9 mouse cellular contexts compared by ENCODE assay signal in genomic region chr14:58069927-58070326, GRCm38 (mm10). TPM values are rescaled to one million over a fixed set of nuclear protein-coding genes. Genes with fewer than 3 reads are reported as not detected.
DNase-seq lines count a peak whose midpoint lies in the region; ATAC-seq lines count a peak whose summit lies in the region.
"Had no signal": no experiment of that assay in that cellular context is flagged by ENCODE, and none has a peak within 500 bp of the region (broad histone marks: within the 10 kb centered on the region; RNA-seq: fewer than 3 reads in every experiment).

No protein-coding gene starts in this region.

- H3K4me3 ChIP-seq in kidney, embryonic 16.5 days (ENCODE audit: low read length), result peak overlapping the region; percentile 72
- H3K4me3 ChIP-seq in embryonic facial prominence, embryonic 13.5 days, result peak overlapping the region; percentile 57
- H3K4me3 ChIP-seq in intestine, embryonic 15.5 days (replicated peaks), result peak overlapping the region; percentile 59
- peak overlapping the region; percentile 69 for H3K4me3 ChIP-seq in neural tube, embryonic 13.5 days

- H3K36me3 ChIP-seq in kidney, embryonic 16.5 days (ENCODE audit: insufficient read depth, low read length), result no peaks in the 10 kb centered on the region
- no peaks in the 10 kb centered on the region for H3K36me3 ChIP-seq in embryonic facial prominence, embryonic 13.5 days
- H3K36me3 ChIP-seq in intestine, embryonic 15.5 days, result no peaks in the 10 kb centered on the region
- no peaks in the 10 kb centered on the region for H3K36me3 ChIP-seq in neural tube, embryonic 13.5 days

- peaks cover 27% of the 10 kb centered on the region for H3K4me1 ChIP-seq in kidney, embryonic 16.5 days (ENCODE audit: insufficient read depth, low read length)
- peaks cover 42% of the 10 kb centered on the region for H3K4me1 ChIP-seq in embryonic facial prominence, embryonic 13.5 days
- H3K4me1 ChIP-seq in intestine, embryonic 15.5 days (replicated peaks), result peaks cover 10% of the 10 kb centered on the region
- peaks cover 44% of the 10 kb centered on the region for H3K4me1 ChIP-seq in neural tube, embryonic 13.5 days (replicated peaks)

- H3K9ac ChIP-seq in kidney, embryonic 16.5 days (replicated peaks; ENCODE audit: low read length), result peak overlapping the region; percentile 72
- H3K9ac ChIP-seq in embryonic facial prominence, embryonic 13.5 days, result no peak overlapping the region
- peak overlapping the region; percentile 74; the same call in 1 of the 2 replicates for H3K9ac ChIP-seq in intestine, embryonic 15.5 days
- H3K9ac ChIP-seq in neural tube, embryonic 13.5 days, result peak overlapping the region; percentile 82

- no peak overlapping the region for H3K27ac ChIP-seq in kidney, embryonic 16.5 days (ENCODE audit: low read length)
- H3K27ac ChIP-seq in embryonic facial prominence, embryonic 13.5 days, result no peak overlapping the region
- H3K27ac ChIP-seq in intestine, embryonic 15.5 days, result no peak overlapping the region
- no peak overlapping the region for H3K27ac ChIP-seq in neural tube, embryonic 13.5 days (replicated peaks)

- H3K27me3 ChIP-seq in kidney, embryonic 16.5 days (ENCODE audit: insufficient read depth, low read length), result peaks cover 42% of the 10 kb centered on the region
- H3K27me3 ChIP-seq in embryonic facial prominence, embryonic 13.5 days, result peaks cover 67% of the 10 kb centered on the region
- H3K27me3 ChIP-seq in intestine, embryonic 15.5 days (replicated peaks), result peaks cover 26% of the 10 kb centered on the region
- peaks cover 43% of the 10 kb centered on the region for H3K27me3 ChIP-seq in neural tube, embryonic 13.5 days

- no peak for ATAC-seq in kidney, embryonic 16.5 days (ENCODE audit: low FRiP score, low TSS enrichment)
- no peak for ATAC-seq in embryonic facial prominence, embryonic 13.5 days (ENCODE audit: insufficient number of reproducible peaks, insufficient read depth, low FRiP score, low TSS enrichment, low read depth)
- ATAC-seq in intestine, embryonic 15.5 days, result no peak
- no peak for ATAC-seq in neural tube, embryonic 13.5 days (ENCODE audit: low read depth)

- WGBS in kidney, embryonic 16.5 days, result 3% methylated on average over 6 of the region's 6 CpGs
- WGBS in embryonic facial prominence, embryonic 13.5 days, result 2% methylated on average over 6 of the region's 6 CpGs
- 7% methylated on average over 6 of the region's 6 CpGs for WGBS in intestine, embryonic 15.5 days
- 2% methylated on average over 6 of the region's 6 CpGs for WGBS in neural tube, embryonic 13.5 days

- H3K4me2 ChIP-seq in kidney, embryonic 16.5 days (replicated peaks; ENCODE audit: low read depth, low read length), result peak overlapping the region; percentile 91
- H3K4me2 ChIP-seq in embryonic facial prominence, embryonic 13.5 days, result peak overlapping the region; percentile 94
- peak overlapping the region; percentile 92 for H3K4me2 ChIP-seq in intestine, embryonic 15.5 days (replicated peaks)
- peak overlapping the region; percentile 96 for H3K4me2 ChIP-seq in neural tube, embryonic 13.5 days

- H3K9me3 ChIP-seq in kidney, embryonic 16.5 days (ENCODE audit: low read length), result no peaks in the 10 kb centered on the region
- H3K9me3 ChIP-seq in embryonic facial prominence, embryonic 13.5 days, result no peaks in the 10 kb centered on the region
- no peaks in the 10 kb centered on the region for H3K9me3 ChIP-seq in intestine, embryonic 15.5 days
- H3K9me3 ChIP-seq in neural tube, embryonic 13.5 days, result no peaks in the 10 kb centered on the region

- DNase-seq in kidney, postnatal 10 days, result no peak
- DNase-seq in urinary bladder, postnatal 4 days (ENCODE audit: low spot score in 2 of 2), result no peak
- DNase-seq in urinary bladder, postnatal 36 days (ENCODE audit: low spot score in 2 of 2), result no peak
- no peak for DNase-seq in adrenal gland, postnatal 36 days

RNA-seq across cellular contexts. Expression of gene Fgf9, which starts 0.4 kb away (rescaled TPM):
- 7.8 and 9.0 TPM in 2 replicates for polyA plus RNA-seq in kidney, embryonic 16.5 days (2015; fragmentation: Nextera tagmentation; extraction: Ambion mirVana)
- 7.5 and 10.4 TPM in 2 replicates for polyA plus RNA-seq in embryonic facial prominence, embryonic 13.5 days (2015; fragmentation: Nextera tagmentation; extraction: Ambion mirVana)
- 17.1 and 19.3 TPM in 2 replicates for polyA plus RNA-seq in intestine, embryonic 15.5 days (2015; fragmentation: Nextera tagmentation; extraction: Ambion mirVana)
- 13.0 and 17.5 TPM in 2 replicates for polyA plus RNA-seq in neural tube, embryonic 13.5 days (2015; fragmentation: Nextera tagmentation; extraction: Ambion mirVana)
- 10 to 100 TPM; 10.1 to 23.9 TPM for total RNA-seq in adrenal gland, postnatal 36 days (2021)
- total RNA-seq: neutrophil, adult 5-6 weeks had no signal
